26 mouse cellular contexts compared by ENCODE assay signal in genomic region chr5:47694630-47695029, GRCm38 (mm10).
"Had no signal": no experiment of that assay in that cellular context is flagged by ENCODE, and none has a peak within 500 bp of the region (broad histone marks: within the 10 kb centered on the region; RNA-seq: fewer than 3 reads in every experiment).

No protein-coding gene starts in this region.

- H3K27me3 ChIP-seq: heart, embryonic 13.5 days; heart, embryonic 15.5 days; hindbrain, embryonic 13.5 days; hindbrain, embryonic 15.5 days; kidney, embryonic 15.5 days; limb, embryonic 12.5 days; liver, embryonic 13.5 days had no signal

- DNase-seq: gastrocnemius, postnatal 14 days; gastrocnemius, postnatal 36 days; heart, adult 18-20 months; heart, postnatal 14 days; heart, postnatal 36 days; kidney, adult 11 months; kidney, adult 2 months; kidney, adult 9 months; kidney, postnatal 14 days; kidney, postnatal 36 days; layer of hippocampus, adult 9-11 months; liver; liver, embryonic 13.5 days had no signal

- H3K9me3 ChIP-seq: heart, embryonic 10.5 days; heart, embryonic 13.5 days; heart, embryonic 15.5 days; hindbrain, embryonic 13.5 days; hindbrain, embryonic 15.5 days; kidney, embryonic 15.5 days; limb, embryonic 10.5 days; limb, embryonic 12.5 days; liver, embryonic 13.5 days had no signal

- H3K4me2 ChIP-seq: heart, embryonic 13.5 days; heart, embryonic 15.5 days; hindbrain, embryonic 13.5 days; hindbrain, embryonic 15.5 days; kidney, embryonic 15.5 days; limb, embryonic 12.5 days; liver, embryonic 11.5 days; liver, embryonic 13.5 days had no signal

- ATAC-seq: hindbrain, postnatal 0 days; intestine, embryonic 16.5 days had no signal

- H3K4me3 ChIP-seq: heart, embryonic 10.5 days; heart, embryonic 13.5 days; heart, embryonic 15.5 days; hindbrain, embryonic 13.5 days; hindbrain, embryonic 15.5 days; kidney, embryonic 15.5 days; left cerebral cortex, adult 2 months; limb, embryonic 10.5 days; limb, embryonic 12.5 days; liver, embryonic 13.5 days had no signal

- H3K9ac ChIP-seq: heart, embryonic 13.5 days; heart, embryonic 15.5 days; hindbrain, embryonic 13.5 days; hindbrain, embryonic 15.5 days; kidney, embryonic 15.5 days; limb, embryonic 12.5 days; liver, embryonic 13.5 days had no signal

- H3K27ac ChIP-seq: heart, embryonic 10.5 days; heart, embryonic 13.5 days; heart, embryonic 15.5 days; hindbrain, embryonic 13.5 days; hindbrain, embryonic 15.5 days; hindbrain, postnatal 0 days; kidney, embryonic 15.5 days; kidney, postnatal 0 days; left cerebral cortex, adult 2 months; limb, embryonic 10.5 days; limb, embryonic 12.5 days; liver, embryonic 13.5 days had no signal

- H3K4me1 ChIP-seq: heart, embryonic 10.5 days; heart, embryonic 13.5 days; heart, embryonic 15.5 days; hindbrain, embryonic 13.5 days; hindbrain, embryonic 15.5 days; kidney, embryonic 15.5 days; limb, embryonic 10.5 days; limb, embryonic 12.5 days; liver, embryonic 13.5 days had no signal

- H3K36me3 ChIP-seq: heart, embryonic 10.5 days; heart, embryonic 13.5 days; heart, embryonic 15.5 days; hindbrain, embryonic 13.5 days; hindbrain, embryonic 15.5 days; kidney, embryonic 15.5 days; limb, embryonic 10.5 days; limb, embryonic 12.5 days; liver, embryonic 13.5 days had no signal
